Mouse (Mus musculus) limb, embryonic 14.5 days (tissue): ENCODE data around the gene Dlk1. TPM values are rescaled to one million over a fixed set of nuclear protein-coding genes. Genes with fewer than 3 reads are reported as not detected.
A peak's percentile ranks its signal among the peaks of the same experiment; 100 is the strongest.

ENCODE experiments used
- ATAC-seq: fragments of 200-750 bp; cut with Nextera tagmentation; 2 replicates; pipeline ENCODE4 v1.8.0; 2017; ENCODE audit warnings: low read depth, moderate number of reproducible peaks, moderate TSS enrichment; ENCODE audit not compliant: low FRiP score
- DNase-seq: peaks from one replicate; pipeline ENCODE4 v3.0.0-alpha.2; 2015; ENCODE audit warnings: low spot score
- H3K27ac ChIP-seq: fragments of 300-500 bp; sonication (generic); replicated peaks from 2 replicates; pipeline ENCODE4 v1.5.1; 2014; ENCODE audit warnings: low read depth, mild to moderate bottlenecking, low read length, moderate library complexity, mixed read lengths
- H3K27me3 ChIP-seq: fragments of 300-500 bp; sonication (generic); 2 replicates; pipeline ENCODE4 v1.6.1; 2014; ENCODE audit warnings: low read length, mixed read lengths; ENCODE audit not compliant: control insufficient read depth, insufficient read depth
- H3K36me3 ChIP-seq: fragments of 300-500 bp; sonication (generic); 2 replicates; pipeline ENCODE4 v1.6.1; 2014; ENCODE audit warnings: mild to moderate bottlenecking, low read length, moderate library complexity, mixed read lengths; ENCODE audit not compliant: control insufficient read depth, insufficient read depth
- H3K4me1 ChIP-seq: fragments of 300-500 bp; sonication (generic); 2 replicates; pipeline ENCODE4 v1.6.1; 2014; ENCODE audit warnings: antibody characterized with exemption, low read length, mixed read lengths; ENCODE audit not compliant: control insufficient read depth, insufficient read depth
- H3K4me2 ChIP-seq: fragments of 300-500 bp; sonication (generic); replicated peaks from 2 replicates; pipeline ENCODE4 v1.6.1; 2014; ENCODE audit warnings: low read depth, mild to moderate bottlenecking, low read length, moderate library complexity; ENCODE audit not compliant: severe bottlenecking
- H3K4me3 ChIP-seq: fragments of 300-500 bp; sonication (generic); replicated peaks from 2 replicates; pipeline ENCODE4 v1.5.1; 2014; ENCODE audit warnings: low read length
- H3K9ac ChIP-seq: fragments of 300-500 bp; sonication (generic); 2 replicates; pipeline ENCODE4 v1.6.1; 2014; ENCODE audit warnings: mild to moderate bottlenecking, low read depth, low read length, moderate library complexity; ENCODE audit not compliant: severe bottlenecking
- H3K9me3 ChIP-seq: fragments of 300-500 bp; sonication (generic); 2 replicates; pipeline ENCODE4 v1.6.1; 2016; ENCODE audit warnings: low read length; ENCODE audit not compliant: control insufficient read depth
- POLR2A ChIP-seq: fragments of 200-500 bp; IDR thresholded peaks from 2 replicates; pipeline ENCODE4 v1.8.0; 2012; ENCODE audit warnings: inconsistent platforms, mild to moderate bottlenecking, moderate library complexity, borderline replicate concordance; ENCODE audit not compliant: insufficient read depth, insufficient read length; ENCODE audit errors: extremely low read depth
- WGBS: fragments of 180-500 bp; shearing (Covaris S2); extraction: QIAGEN DNeasy Blood & Tissue Kit; methylation state at CpG from one replicate; pipeline ENCODE4 v1.1.7; 2014; 5-methylcytosine and 5-hydroxymethylcytosine counted together
- polyA plus RNA-seq, 2 experiments: library from polyadenylated mRNA; depleted of rRNA in 1 of 2; stranded (reverse) in 1 of 2; unstranded in 1 of 2; fragments of >200 nt; fragmentation: Nextera tagmentation in 1 of 2; extraction: Ambion mirVana in 1 of 2; gene quantifications; 2 replicates each; pipeline versions ENCODE4 v1.2.1 to v1.2.3; 2012 to 2014

The Dlk1 gene
- polyA plus RNA-seq, 2 experiments, result 640 to 2,661 TPM

DNA sequence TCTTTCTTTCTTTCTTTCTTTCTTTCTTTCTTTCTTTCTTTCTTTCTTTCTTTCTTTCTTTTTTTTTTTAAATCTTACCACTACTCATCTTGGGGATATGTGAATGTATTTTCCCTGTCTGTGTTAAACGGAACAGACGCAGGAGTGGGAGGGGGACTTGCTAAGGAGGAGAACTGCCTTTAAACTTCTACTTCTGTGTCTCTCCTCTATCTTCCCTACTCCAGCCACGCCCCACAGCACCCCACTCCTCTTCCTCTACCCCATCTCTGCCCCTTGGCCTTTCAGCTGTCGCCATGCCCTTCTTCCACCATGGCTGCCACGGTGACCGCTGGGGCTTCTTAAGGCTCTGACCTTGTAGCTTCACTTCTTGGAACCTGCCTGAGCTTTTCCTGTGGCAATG is 14.2 kb upstream of the Dlk1 start:
- Histone ChIP-seq H3K27me3 (no peaks in the 10 kb centered on the region), H3K27ac (no peak overlapping the region), H3K9me3 (no peaks in the 10 kb centered on the region), H3K9ac (no peak overlapping the region), H3K4me1 (peaks cover 61% of the 10 kb centered on the region), H3K36me3 (no peaks in the 10 kb centered on the region), H3K4me2 (no peak overlapping the region), H3K4me3 (no peak overlapping the region)
- DNase-seq (no peak), ATAC-seq (no peak)
- WGBS, result 70% methylated on average over 6 of the region's 6 CpGs
- TF ChIP-seq POLR2A, result no peak

DNA sequence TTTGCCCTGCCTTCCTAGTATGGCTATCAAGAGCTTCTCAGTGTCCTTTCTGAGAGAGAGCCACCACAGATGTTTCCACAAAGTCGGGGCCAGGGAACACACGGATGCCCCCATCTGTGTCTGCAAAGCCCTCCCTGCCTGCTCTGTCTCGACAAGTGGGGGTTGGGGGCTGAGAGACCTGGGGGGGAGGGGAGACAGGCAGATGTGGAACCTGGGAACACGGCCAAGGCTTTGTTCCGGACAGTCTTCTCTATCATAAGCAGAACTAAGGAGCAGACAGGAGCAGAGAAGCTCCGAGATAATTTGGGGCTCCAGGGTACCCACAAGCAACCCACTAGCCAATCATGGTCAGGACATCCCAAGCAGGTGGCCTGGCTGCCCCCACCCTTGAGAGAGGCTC is 12.6 kb upstream of the Dlk1 start:
- ATAC-seq (no peak), DNase-seq (no peak)
- no peaks in the 10 kb centered on the region for H3K36me3 ChIP-seq
- H3K4me2 ChIP-seq, result no peak overlapping the region
- no peak overlapping the region for H3K27ac ChIP-seq
- WGBS, result 46% methylated on average over 6 of the region's 6 CpGs
- TF ChIP-seq POLR2A, result no peak
- H3K27me3 ChIP-seq, result no peaks in the 10 kb centered on the region
- H3K4me3 ChIP-seq, result no peak overlapping the region
- no peak overlapping the region for H3K9ac ChIP-seq
- no peaks in the 10 kb centered on the region for H3K9me3 ChIP-seq
- peaks cover 64% of the 10 kb centered on the region for H3K4me1 ChIP-seq

DNA sequence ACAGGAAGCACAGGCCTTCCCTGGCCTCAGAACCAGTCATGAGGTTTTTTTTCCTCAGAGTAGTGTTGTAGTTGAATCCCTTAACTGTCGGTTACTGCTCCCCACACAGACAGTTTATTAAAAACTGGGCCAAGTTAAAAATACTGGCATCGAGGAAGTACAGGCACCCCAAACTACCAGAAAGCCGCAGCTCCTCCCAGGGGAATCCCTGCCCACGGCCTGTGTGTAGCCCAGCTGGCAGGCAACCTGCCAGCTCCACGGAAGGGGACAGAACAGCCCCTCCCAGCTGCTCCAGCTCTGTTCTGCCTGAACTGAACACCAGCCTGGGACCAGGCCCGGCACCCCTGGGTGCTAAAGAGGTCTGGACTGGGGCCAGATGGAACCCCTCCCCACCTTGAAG is 11.3 kb upstream of the Dlk1 start:
- H3K9me3 ChIP-seq, result no peaks in the 10 kb centered on the region
- no peaks in the 10 kb centered on the region for H3K36me3 ChIP-seq
- peaks cover 69% of the 10 kb centered on the region for H3K4me1 ChIP-seq
- no peak for TF ChIP-seq POLR2A
- peak overlapping the region; percentile 48 for H3K27ac ChIP-seq
- H3K27me3 ChIP-seq, result no peaks in the 10 kb centered on the region
- H3K4me2 ChIP-seq, result no peak overlapping the region
- H3K9ac ChIP-seq, result no peak overlapping the region
- no peak overlapping the region for H3K4me3 ChIP-seq
- ATAC-seq (no peak), DNase-seq (no peak)
- 28% methylated on average over 6 of the region's 6 CpGs for WGBS

DNA sequence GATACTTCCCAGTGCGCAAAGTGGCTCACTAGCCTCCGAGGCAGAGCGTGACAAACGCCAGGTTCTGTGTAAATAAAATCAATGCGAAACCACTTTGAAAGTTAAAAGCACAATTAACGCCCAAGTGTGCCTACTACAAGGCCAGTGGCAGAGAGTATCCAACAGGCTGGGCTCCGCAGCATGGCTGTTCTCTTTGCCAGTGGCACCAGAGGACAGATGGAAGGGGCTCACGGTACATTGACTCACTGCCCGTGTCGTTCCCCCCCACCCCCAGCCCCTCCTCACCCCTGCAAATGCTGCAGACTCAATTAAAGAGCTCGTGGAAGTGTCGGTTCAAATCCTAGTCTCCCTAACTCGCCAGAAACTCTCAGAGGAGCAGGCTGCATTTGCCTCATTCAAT is 10.5 kb upstream of the Dlk1 start:
- no peak for TF ChIP-seq POLR2A
- Histone ChIP-seq H3K9me3 (no peaks in the 10 kb centered on the region), H3K27me3 (no peaks in the 10 kb centered on the region), H3K9ac (no peak overlapping the region), H3K4me1 (peaks cover 68% of the 10 kb centered on the region), H3K4me2 (no peak overlapping the region), H3K4me3 (no peak overlapping the region), H3K27ac (no peak overlapping the region), H3K36me3 (no peaks in the 10 kb centered on the region)
- WGBS, result 47% methylated on average over 11 of the region's 13 CpGs
- DNase-seq (no peak), ATAC-seq (no peak)

DNA sequence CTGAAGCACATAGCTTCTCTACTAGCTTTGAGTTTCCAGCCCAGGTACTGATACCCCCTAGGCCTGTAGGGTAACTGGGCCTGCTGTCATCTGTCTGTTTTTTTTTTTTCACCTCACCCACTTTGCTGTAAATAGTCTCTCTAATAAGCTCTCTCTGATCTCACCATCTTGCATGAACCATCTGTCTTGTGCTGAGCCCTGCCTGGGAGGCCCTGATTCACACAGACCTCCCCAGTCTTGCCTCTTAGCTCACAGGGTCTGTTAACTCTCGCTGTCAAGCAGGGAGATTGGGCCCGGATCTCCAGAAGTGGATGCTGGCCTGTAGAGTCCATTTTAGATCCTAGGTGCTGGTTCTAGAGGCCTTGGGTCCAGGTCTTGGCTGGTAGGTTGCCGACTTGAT is 9.3 kb upstream of the Dlk1 start:
- no peaks in the 10 kb centered on the region for H3K27me3 ChIP-seq
- no peak for DNase-seq
- no peaks in the 10 kb centered on the region for H3K9me3 ChIP-seq
- H3K4me1 ChIP-seq, result peaks cover 60% of the 10 kb centered on the region
- H3K27ac ChIP-seq, result no peak overlapping the region
- H3K4me2 ChIP-seq, result no peak overlapping the region
- 44% methylated on average over 3 of the region's 3 CpGs for WGBS
- no peak overlapping the region for H3K9ac ChIP-seq
- H3K4me3 ChIP-seq, result no peak overlapping the region
- TF ChIP-seq POLR2A, result no peak
- ATAC-seq, result no peak
- no peaks in the 10 kb centered on the region for H3K36me3 ChIP-seq

DNA sequence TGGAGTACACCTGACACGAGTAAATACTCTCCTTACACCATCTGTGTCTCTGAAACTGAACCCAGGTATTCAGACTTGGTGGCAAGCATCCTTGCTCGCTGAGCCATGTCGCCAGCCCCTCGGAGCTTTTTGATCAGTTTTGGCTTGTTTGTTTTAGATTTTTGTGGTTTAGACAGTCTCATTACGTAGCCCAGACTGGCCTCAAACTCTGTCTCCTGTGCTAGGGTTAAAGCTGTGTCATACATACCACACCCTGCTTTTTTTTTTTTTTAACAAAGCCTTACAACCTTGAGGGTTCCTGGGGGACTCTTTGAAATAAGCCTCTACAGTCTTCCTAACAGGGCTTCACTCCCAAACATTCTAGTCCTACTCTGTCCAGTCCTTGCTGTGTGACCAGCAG is 7.6 kb upstream of the Dlk1 start:
- no peak for DNase-seq
- 72% methylated on average over 5 of the region's 5 CpGs for WGBS

More for the DNA sequence above, 7.6 kb upstream of the Dlk1 start:
- Histone ChIP-seq H3K9me3 (no peaks in the 10 kb centered on the region), H3K27ac (no peak overlapping the region), H3K9ac (no peak overlapping the region), H3K4me3 (no peak overlapping the region), H3K36me3 (no peaks in the 10 kb centered on the region), H3K4me1 (peaks cover 62% of the 10 kb centered on the region), H3K4me2 (no peak overlapping the region), H3K27me3 (no peaks in the 10 kb centered on the region)
- ATAC-seq, result no peak
- TF ChIP-seq POLR2A, result no peak
